Comparison of ENCODE assay signal across 7 mouse cellular contexts in the genomic region with DNA sequence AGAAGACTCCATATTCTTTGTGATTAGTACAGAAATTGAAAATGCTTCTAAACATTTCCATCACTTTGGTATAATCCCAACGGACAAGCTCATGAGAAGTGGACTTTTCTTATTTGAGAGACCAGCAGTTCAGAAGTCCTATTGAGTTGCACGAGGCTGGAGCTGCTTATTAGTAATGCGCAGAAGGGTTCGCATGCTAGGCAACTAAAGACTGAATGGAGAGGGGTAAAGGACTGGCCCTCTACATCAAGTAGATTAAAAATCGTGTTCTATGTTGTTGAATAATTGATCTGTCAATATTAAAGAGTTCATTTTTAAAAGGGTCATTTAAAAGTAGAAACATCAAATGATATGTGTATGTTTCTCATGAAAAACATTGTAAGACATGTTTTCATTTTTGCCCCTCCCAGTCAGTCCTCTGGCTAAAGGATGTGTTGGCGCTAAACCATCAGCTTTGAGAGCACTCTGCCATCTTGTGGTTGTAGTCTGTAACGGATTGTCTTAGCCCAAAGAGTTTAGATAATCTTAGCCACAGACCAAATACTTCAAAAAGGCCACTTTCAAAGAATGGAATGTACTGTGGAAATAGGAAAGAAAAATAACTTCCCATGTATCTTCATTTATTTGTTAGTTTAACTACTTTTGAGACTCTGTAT. TPM values are rescaled to one million over a fixed set of nuclear protein-coding genes. Genes with fewer than 3 reads are reported as not detected.
A peak's percentile ranks its signal among the peaks of the same experiment; 100 is the strongest.
DNase-seq lines count a peak whose midpoint lies in the region; ATAC-seq and TF ChIP-seq lines count a peak whose summit lies in the region.

No protein-coding gene starts in this region.

- H3K27me3 ChIP-seq in G1E (ENCODE audit: insufficient read depth, low read length) = peaks cover 3% of the 10 kb centered on the region; the same call in 1 of the 2 replicates
- H3K27me3 ChIP-seq in kidney, embryonic 14.5 days (ENCODE audit: control insufficient read depth, insufficient read depth, low read length) = 0 out of 2 replicates have a peak, but pooled peaks cover 3% of the 10 kb centered on the region
- no peaks in the 10 kb centered on the region; the same call in 1 of the 2 replicates for H3K27me3 ChIP-seq in neural tube, embryonic 15.5 days (replicated peaks)

- peaks cover 17% of the 10 kb centered on the region for H3K36me3 ChIP-seq in G1E (replicated peaks)
- peaks cover 2% of the 10 kb centered on the region; the same call in 1 of the 2 replicates for H3K36me3 ChIP-seq in kidney, embryonic 14.5 days (ENCODE audit: control insufficient read depth, insufficient read depth, low read length)
- peaks cover 2% of the 10 kb centered on the region for H3K36me3 ChIP-seq in neural tube, embryonic 15.5 days

- DNase-seq in CD4-positive, CD25-positive, alpha-beta regulatory T cell, adult 2 months (ENCODE audit: low read depth, low spot score) = peak; percentile 82
- peak; percentile 12 for DNase-seq in G1E (ENCODE audit: low spot score)
- peak; percentile 12 to 56 for DNase-seq in cerebellum, postnatal 25 days
- DNase-seq in heart, adult 8-10 months (ENCODE audit: low spot score) = peak; percentile 55
- DNase-seq in lung, adult 18-20 months = peak; percentile 8 to 44

- H3K4me2 ChIP-seq in kidney, embryonic 14.5 days (replicated peaks; ENCODE audit: low read depth, low read length) = peak overlapping the region; percentile 77
- H3K4me2 ChIP-seq in neural tube, embryonic 15.5 days = peak overlapping the region; percentile 90

- H3K4me1 ChIP-seq in G1E (ENCODE audit: insufficient read depth, low read depth, low read length) = peaks cover 21% of the 10 kb centered on the region
- H3K4me1 ChIP-seq in kidney, embryonic 14.5 days (ENCODE audit: control insufficient read depth, insufficient read depth, low read length) = peaks cover 3% of the 10 kb centered on the region; the same call in 1 of the 2 replicates
- H3K4me1 ChIP-seq in neural tube, embryonic 15.5 days = peaks cover 14% of the 10 kb centered on the region

- H3K4me3 ChIP-seq in G1E (ENCODE audit: low read depth, low read length) = no peak overlapping the region; the same call in 1 of the 2 replicates
- H3K4me3 ChIP-seq in kidney, embryonic 14.5 days (ENCODE audit: low read length) = peak overlapping the region; percentile 90
- peak overlapping the region; percentile 84 for H3K4me3 ChIP-seq in neural tube, embryonic 15.5 days (replicated peaks)

- peak overlapping the region; percentile 50; the same call in 1 of the 2 replicates for H3K9ac ChIP-seq in kidney, embryonic 14.5 days (ENCODE audit: low read depth, low read length)
- peak overlapping the region; percentile 47; the same call in 1 of the 2 replicates for H3K9ac ChIP-seq in neural tube, embryonic 15.5 days (replicated peaks)

- no peaks in the 10 kb centered on the region for H3K9me3 ChIP-seq in G1E (replicated peaks)
- no peaks in the 10 kb centered on the region for H3K9me3 ChIP-seq in kidney, embryonic 14.5 days (ENCODE audit: control insufficient read depth, low read length)
- no peaks in the 10 kb centered on the region for H3K9me3 ChIP-seq in neural tube, embryonic 15.5 days (replicated peaks)

- ATAC-seq in G1E (ENCODE audit: extremely low read depth, insufficient number of reproducible peaks, low FRiP score, poor library complexity, severe bottlenecking) = peak; percentile 36; the same call in 1 of the 2 replicates
- ATAC-seq in kidney, embryonic 14.5 days (ENCODE audit: low FRiP score, low TSS enrichment) = peak; percentile 77; the same call in 1 of the 2 replicates
- peak; percentile 91 for ATAC-seq in neural tube, embryonic 15.5 days (ENCODE audit: low FRiP score)

- 0 out of 2 replicates have a peak, but pooled peaks have one; percentile 26 for TF ChIP-seq CTCF in G1E (IDR thresholded peaks at IDR 0.05; ENCODE audit: low read depth, low read length)

- WGBS in kidney, embryonic 14.5 days = 52% methylated on average over 7 of the region's 7 CpGs
- WGBS in neural tube, embryonic 15.5 days = 45% methylated on average over 7 of the region's 7 CpGs

- peak overlapping the region; percentile 61; the same call in 1 of the 2 replicates for H3K27ac ChIP-seq in kidney, embryonic 14.5 days (ENCODE audit: low read depth, low read length)
- H3K27ac ChIP-seq in neural tube, embryonic 15.5 days (replicated peaks) = no peak overlapping the region

RNA-seq across cellular contexts. Expression of gene Rpp30, which starts 0.8 kb away (rescaled TPM):
- total RNA-seq in G1E (2014; fragmentation: Nextera tagmentation) = 87.4 and 113 TPM in 2 replicates
- 43.6 and 53.9 TPM in 2 replicates for total RNA-seq in G1E (2017)
- polyA plus RNA-seq in G1E (2012) = 4.0 and 4.2 TPM in 2 replicates
- 10 to 100 TPM; 12.7 to 16.2 (median 15.0) TPM for total RNA-seq in heart, adult 8-10 months (2022)
- polyA plus RNA-seq in kidney, embryonic 14.5 days (2014; fragmentation: Nextera tagmentation; extraction: Ambion mirVana) = 89.3 and 104 TPM in 2 replicates
- 66.3 and 67.8 TPM in 2 replicates for polyA plus RNA-seq in neural tube, embryonic 15.5 days (2015; fragmentation: Nextera tagmentation; extraction: Ambion mirVana)

RNA-seq across cellular contexts. Expression of gene Htr7, which starts 25.4 kb away (rescaled TPM):
- not detected in 2 replicates for total RNA-seq in G1E (2014; fragmentation: Nextera tagmentation)
- 0.05 TPM in 1 of 2 replicates, not detected in the other for total RNA-seq in G1E (2017)
- polyA plus RNA-seq in G1E (2012) = not detected in 2 replicates
- under 1 TPM; 0.37 to 0.47 (median 0.39) TPM for total RNA-seq in heart, adult 8-10 months (2022)
- 0.20 TPM in 1 of 2 replicates, not detected in the other for polyA plus RNA-seq in kidney, embryonic 14.5 days (2014; fragmentation: Nextera tagmentation; extraction: Ambion mirVana)
- polyA plus RNA-seq in neural tube, embryonic 15.5 days (2015; fragmentation: Nextera tagmentation; extraction: Ambion mirVana) = 20.5 and 23.8 TPM in 2 replicates

RNA-seq across cellular contexts. Expression of gene Ankrd1, which starts 37.2 kb away (rescaled TPM):
- total RNA-seq in G1E (2014; fragmentation: Nextera tagmentation) (not detected in 2 replicates), G1E (2017) (0.22 TPM in 1 of 2 replicates, not detected in the other)
- not detected in 2 replicates for polyA plus RNA-seq in G1E (2012)
- total RNA-seq in heart, adult 8-10 months (2022) = 1,000 to 10,000 TPM in 2 of 4 experiments, 100 to 1,000 TPM in 2; 472 to 1,222 (median 1,005) TPM
- 0.17 and 0.23 TPM in 2 replicates for polyA plus RNA-seq in kidney, embryonic 14.5 days (2014; fragmentation: Nextera tagmentation; extraction: Ambion mirVana)
- 0.22 and 0.54 TPM in 2 replicates for polyA plus RNA-seq in neural tube, embryonic 15.5 days (2015; fragmentation: Nextera tagmentation; extraction: Ambion mirVana)

Comparison
In these comparisons a context has a peak if more than half of its experiments do, and no peak if none do; other contexts are left out.
1. DNase-seq: peak in every context shown above with its lines; median percentile 82 in CD4-positive, CD25-positive, alpha-beta regulatory T cell, adult 2 months; 55 in heart, adult 8-10 months; 34 in cerebellum, postnatal 25 days; 26 in lung, adult 18-20 months; 12 in G1E.
2. ATAC-seq: peak in every context shown above with its lines; median percentile 91 in neural tube, embryonic 15.5 days; 77 in kidney, embryonic 14.5 days; 36 in G1E.
3. RNA of gene Rpp30, which starts 0.8 kb away (polyA plus RNA-seq): 89.3 to 104 TPM in kidney, embryonic 14.5 days and 66.3 to 67.8 TPM in neural tube, embryonic 15.5 days; 4.0 to 4.2 TPM in G1E; every median in the first group is over 10 times any median in the second.
4. RNA of gene Htr7, which starts 25.4 kb away (polyA plus RNA-seq): 20.5 to 23.8 TPM in neural tube, embryonic 15.5 days; 0.20 TPM in kidney, embryonic 14.5 days and not detected in G1E; every median in the first group is over 10 times any median in the second.